Mouse (Mus musculus) heart, postnatal 0 days (tissue): Measurements from ENCODE around the gene Krt26.

Experiments used
- CTCF ChIP-seq: IDR thresholded peaks from 2 replicates; pipeline ENCODE4 v1.5.1; 2016; ENCODE audit warnings: antibody characterized with exemption, control low read depth, low read depth
- EP300 ChIP-seq: IDR thresholded peaks from 2 replicates; pipeline ENCODE4 v1.6.1; 2016; ENCODE audit warnings: antibody characterized with exemption, low read depth

- no peak for TF ChIP-seq CTCF
- no peak for TF ChIP-seq EP300
Observed at GRCm38 (mm10) chr11:99374803-99375202, 37.0 kb upstream of the Krt26 start, which contains the start of gene Krt28.
